Mouse (Mus musculus) liver, adult 2 months (tissue): ENCODE measurements around the gene Ifi27l2b. TPM values are rescaled to one million over a fixed set of nuclear protein-coding genes. Genes with fewer than 3 reads are reported as not detected.

Experiments used
- DNase-seq: peaks from one replicate; pipeline ENCODE4 v3.0.0-alpha.2; 2011; ENCODE audit warnings: low read depth, low spot score; ENCODE audit errors: extremely low read depth
- H3K27ac ChIP-seq: fragments of 200-500 bp; replicated peaks from 2 replicates; pipeline ENCODE4 v1.5.1; 2012; ENCODE audit warnings: low read depth, mild to moderate bottlenecking, control low read depth, inconsistent platforms, low read length; ENCODE audit not compliant: insufficient read depth
- H3K27me3 ChIP-seq: fragments of 200-500 bp; 2 replicates; pipeline ENCODE4 v1.6.1; 2012; ENCODE audit warnings: mild to moderate bottlenecking, moderate library complexity, low read length, inconsistent platforms; ENCODE audit not compliant: control insufficient read depth, insufficient read depth
- H3K36me3 ChIP-seq: fragments of 200-500 bp; 2 replicates; pipeline ENCODE4 v1.6.1; 2012; ENCODE audit warnings: low read length, inconsistent platforms; ENCODE audit not compliant: control insufficient read depth, insufficient read depth
- H3K4me1 ChIP-seq: fragments of 200-500 bp; 2 replicates; pipeline ENCODE4 v1.6.1; 2011; ENCODE audit warnings: low read length; ENCODE audit not compliant: control insufficient read depth, insufficient read depth
- H3K4me3 ChIP-seq: fragments of 200-500 bp; 2 replicates; pipeline ENCODE4 v1.5.1; 2011; ENCODE audit warnings: low read depth, mild to moderate bottlenecking, control low read depth, low read length, moderate library complexity; ENCODE audit not compliant: insufficient read depth
- H3K79me2 ChIP-seq: fragments of 200-500 bp; 2 replicates; pipeline ENCODE4 v1.6.1; 2012; ENCODE audit warnings: inconsistent platforms, mild to moderate bottlenecking, low read length, moderate library complexity; ENCODE audit not compliant: control insufficient read depth, insufficient read depth
- H3K9ac ChIP-seq: fragments of 200-500 bp; 2 replicates; pipeline ENCODE4 v1.6.1; 2012; ENCODE audit warnings: low read depth, mild to moderate bottlenecking, control low read depth, inconsistent platforms, low read length
- CTCF ChIP-seq: fragments of 200-500 bp; IDR thresholded peaks from 2 replicates; pipeline ENCODE4 v1.5.1; 2011; ENCODE audit warnings: low read depth, low read length, control low read depth
- POLR2A ChIP-seq: fragments of 200-500 bp; IDR thresholded peaks from 2 replicates; pipeline ENCODE4 v1.6.1; 2011; ENCODE audit warnings: low read length, control low read depth; ENCODE audit not compliant: insufficient read depth; ENCODE audit errors: extremely low read depth
- WGBS: fragments of 180-500 bp; shearing (Covaris S2); methylation state at CpG from one replicate; pipeline ENCODE4 v1.1.7; 2018; 5-methylcytosine and 5-hydroxymethylcytosine counted together
- polyA plus RNA-seq: library from polyadenylated mRNA; depleted of rRNA; stranded (reverse); fragments of >200 nt; gene quantifications from 2 replicates; pipeline ENCODE4 v1.2.3, GENCODE M21; 2012; rRNA removed
- total RNA-seq: library from RNA; depleted of rRNA; stranded (reverse); fragments of >200 nt; gene quantifications from 2 replicates; pipeline ENCODE4 v1.2.3, GENCODE M21; 2014; rRNA removed

The Ifi27l2b gene
- 6.3 and 10.0 TPM in 2 replicates for total RNA-seq
- 2.7 and 7.4 TPM in 2 replicates for polyA plus RNA-seq

DNA sequence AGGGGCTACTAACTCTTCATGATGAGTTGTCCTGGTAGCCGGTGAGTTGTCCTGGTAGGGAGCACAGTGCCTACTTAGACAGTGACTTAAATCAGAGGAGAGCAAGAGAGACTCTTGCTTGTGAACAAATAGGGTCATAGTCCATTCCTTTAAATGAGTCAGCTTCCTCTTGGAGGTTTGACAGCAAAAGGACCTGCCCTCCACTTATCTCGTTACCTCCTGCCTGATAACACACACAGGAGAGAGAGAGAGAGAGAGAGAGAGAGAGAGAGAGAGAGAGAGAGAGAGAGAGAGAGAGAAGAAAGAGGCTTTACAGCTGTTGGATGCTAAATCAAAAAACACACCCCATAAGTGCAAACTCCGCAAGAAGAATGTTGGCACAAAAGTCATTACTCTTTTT is at the start of gene Ifi27l2b:
Ifi27l2b (minus strand) TSS at position 84 of the 400 bp plus-strand sequence.
- 40% methylated on average over 3 of the region's 3 CpGs for WGBS
- DNase-seq = peak; percentile 78

GRCm38 (mm10) chr12:103504402-103504801 is 47.4 kb upstream of the Ifi27l2b start:
- H3K79me2 ChIP-seq = no peaks in the 10 kb centered on the region
- H3K27me3 ChIP-seq = no peaks in the 10 kb centered on the region
- 87% methylated on average over 3 of the region's 3 CpGs for WGBS
- no peak for DNase-seq
- no peak overlapping the region for H3K9ac ChIP-seq
- no peak overlapping the region for H3K27ac ChIP-seq
- no peaks in the 10 kb centered on the region for H3K4me1 ChIP-seq
- no peak overlapping the region for H3K4me3 ChIP-seq
- H3K36me3 ChIP-seq = no peaks in the 10 kb centered on the region
- TF ChIP-seq CTCF (no peak), POLR2A (no peak)

More for the DNA sequence above, at the start of gene Ifi27l2b:
- H3K9ac ChIP-seq = no peak within 1 kb of the TSS
- H3K4me3 ChIP-seq = no peak within 1 kb of the TSS
- no peaks in the 10 kb centered on the region for H3K4me1 ChIP-seq
- H3K27ac ChIP-seq = no peak within 1 kb of the TSS
- H3K36me3 ChIP-seq = no peaks in the 10 kb centered on the region
- H3K27me3 ChIP-seq = no peaks in the 10 kb centered on the region
- TF ChIP-seq POLR2A (no peak), CTCF (no peak)
- no peaks in the 10 kb centered on the region for H3K79me2 ChIP-seq

GRCm38 (mm10) chr12:103503300-103503699 is 46.3 kb upstream of the Ifi27l2b start:
- H3K27me3 ChIP-seq = no peaks in the 10 kb centered on the region
- no peaks in the 10 kb centered on the region for H3K79me2 ChIP-seq
- no peak for DNase-seq
- H3K27ac ChIP-seq = no peak overlapping the region
- H3K9ac ChIP-seq = no peak overlapping the region
- no peaks in the 10 kb centered on the region for H3K36me3 ChIP-seq
- TF ChIP-seq POLR2A (no peak), CTCF (no peak)
- no peaks in the 10 kb centered on the region for H3K4me1 ChIP-seq
- H3K4me3 ChIP-seq = no peak overlapping the region
- WGBS = 65% methylated on average over 3 of the region's 3 CpGs

GRCm38 (mm10) chr12:103499261-103499660 is 42.2 kb upstream of the Ifi27l2b start:
- DNase-seq = no peak
- 86% methylated on average over 2 of the region's 2 CpGs for WGBS
- Histone ChIP-seq H3K79me2 (no peaks in the 10 kb centered on the region), H3K27ac (no peak overlapping the region), H3K4me3 (no peak overlapping the region), H3K9ac (no peak overlapping the region), H3K4me1 (no peaks in the 10 kb centered on the region), H3K36me3 (no peaks in the 10 kb centered on the region), H3K27me3 (no peaks in the 10 kb centered on the region)
- no peak for TF ChIP-seq CTCF
- no peak for TF ChIP-seq POLR2A

DNA sequence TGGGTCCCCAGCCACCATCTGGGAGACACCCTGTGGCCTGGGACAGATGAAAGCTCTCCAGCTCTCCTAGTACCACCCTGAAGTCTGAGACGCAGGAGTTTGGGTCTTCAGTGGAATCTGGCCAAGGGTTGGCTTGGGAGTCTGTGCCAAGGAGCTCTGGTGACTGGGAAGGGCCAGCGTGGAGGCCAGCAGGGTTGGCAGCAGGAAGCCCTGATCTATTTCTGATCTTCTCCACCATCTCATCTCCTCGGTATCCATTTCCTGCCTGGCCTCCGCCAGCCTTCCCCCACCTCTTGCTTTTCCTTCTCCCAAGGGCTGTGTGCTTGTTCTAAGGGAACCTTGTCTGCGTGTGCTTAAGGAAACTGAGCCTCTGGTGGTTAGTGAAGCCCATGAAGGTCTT is 41.7 kb upstream of the Ifi27l2b start:
- Histone ChIP-seq H3K79me2 (no peaks in the 10 kb centered on the region), H3K4me3 (no peak overlapping the region), H3K4me1 (no peaks in the 10 kb centered on the region), H3K27ac (no peak overlapping the region), H3K36me3 (no peaks in the 10 kb centered on the region), H3K27me3 (no peaks in the 10 kb centered on the region), H3K9ac (no peak overlapping the region)
- 76% methylated on average over 5 of the region's 5 CpGs for WGBS
- no peak for TF ChIP-seq CTCF
- DNase-seq = no peak

- DNase-seq = peak; percentile 52
- WGBS = 16% methylated on average over 6 of the region's 6 CpGs
- Histone ChIP-seq H3K4me3 (no peak overlapping the region), H3K36me3 (no peaks in the 10 kb centered on the region), H3K27ac (no peak overlapping the region), H3K9ac (no peak overlapping the region), H3K27me3 (no peaks in the 10 kb centered on the region), H3K79me2 (no peaks in the 10 kb centered on the region), H3K4me1 (no peaks in the 10 kb centered on the region)
- TF ChIP-seq POLR2A (no peak), CTCF (peak; percentile 86)
Measured at GRCm38 (mm10) chr12:103494486-103494885, 37.5 kb upstream of the Ifi27l2b start.
